Mouse (Mus musculus): ENCODE results near the gene Kif5c. TPM values are rescaled to one million over a fixed set of nuclear protein-coding genes. Genes with fewer than 3 reads are reported as not detected.

Gene Kif5c
- total and polyA plus RNA-seq, 2 experiments from 2014 or later: 151 to 262 TPM

DNA sequence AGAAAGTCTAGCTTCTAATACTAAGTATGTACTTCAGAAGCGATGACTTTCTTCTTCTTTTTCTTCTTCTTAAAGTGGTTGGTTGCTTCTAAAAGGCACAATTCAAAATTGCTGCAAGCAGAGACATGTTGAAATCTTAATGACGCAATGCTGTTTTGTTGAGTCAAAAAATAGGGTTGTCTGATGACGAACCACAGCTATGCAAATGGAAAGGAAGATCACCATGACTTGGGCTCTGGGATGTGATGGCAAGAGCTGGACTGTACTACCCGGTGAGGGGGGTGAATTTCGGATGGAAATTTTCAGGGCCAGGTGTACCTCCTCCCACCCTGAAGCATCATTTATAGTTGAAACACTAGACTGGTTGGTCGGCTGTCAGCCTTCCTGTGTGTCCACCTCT is 190.4 kb downstream of the Kif5c start:
- Histone ChIP-seq H3K4me1 (ENCODE audit: insufficient read depth, low read length) (no peaks in the 10 kb centered on the region), H3K36me3 (ENCODE audit: insufficient read depth, low read length) (no peaks in the 10 kb centered on the region), H3K27me3 (ENCODE audit: insufficient read depth, low read length) (no peaks in the 10 kb centered on the region; the same call in 1 of the 2 replicates), H3K27ac (no peak overlapping the region), H3K4me2 (ENCODE audit: low read depth, low read length) (no peak overlapping the region), H3K9me3 (ENCODE audit: low read length) (no peaks in the 10 kb centered on the region), H3K4me3 (ENCODE audit: low read length) (no peak overlapping the region), H3K9ac (replicated peaks; ENCODE audit: low read length) (no peak overlapping the region)
- no peak for TF ChIP-seq CTCF (IDR thresholded peaks at IDR 0.05; ENCODE audit: low read depth)
- ATAC-seq (no peak), DNase-seq (ENCODE audit: low spot score) (no peak)
- 89% methylated on average over 6 of the region's 6 CpGs for WGBS

GRCm38 (mm10) chr2:49811420-49811819 is 192.3 kb downstream of the Kif5c start:
- no peak for ATAC-seq
- 30% methylated on average over 11 of the region's 11 CpGs for WGBS
- no peak for TF ChIP-seq CTCF (IDR thresholded peaks at IDR 0.05; ENCODE audit: low read depth)
- no peaks in the 10 kb centered on the region for H3K36me3 ChIP-seq (ENCODE audit: insufficient read depth, low read length)
- no peak overlapping the region for H3K9ac ChIP-seq (replicated peaks; ENCODE audit: low read length)
- no peak for DNase-seq (ENCODE audit: low spot score)
- no peaks in the 10 kb centered on the region for H3K9me3 ChIP-seq (ENCODE audit: low read length)
- H3K4me1 ChIP-seq (ENCODE audit: insufficient read depth, low read length): no peaks in the 10 kb centered on the region
- H3K4me2 ChIP-seq (ENCODE audit: low read depth, low read length): no peak overlapping the region
- H3K27ac ChIP-seq: no peak overlapping the region
- no peak overlapping the region for H3K4me3 ChIP-seq (ENCODE audit: low read length)
- no peaks in the 10 kb centered on the region; the same call in 1 of the 2 replicates for H3K27me3 ChIP-seq (ENCODE audit: insufficient read depth, low read length)

DNA sequence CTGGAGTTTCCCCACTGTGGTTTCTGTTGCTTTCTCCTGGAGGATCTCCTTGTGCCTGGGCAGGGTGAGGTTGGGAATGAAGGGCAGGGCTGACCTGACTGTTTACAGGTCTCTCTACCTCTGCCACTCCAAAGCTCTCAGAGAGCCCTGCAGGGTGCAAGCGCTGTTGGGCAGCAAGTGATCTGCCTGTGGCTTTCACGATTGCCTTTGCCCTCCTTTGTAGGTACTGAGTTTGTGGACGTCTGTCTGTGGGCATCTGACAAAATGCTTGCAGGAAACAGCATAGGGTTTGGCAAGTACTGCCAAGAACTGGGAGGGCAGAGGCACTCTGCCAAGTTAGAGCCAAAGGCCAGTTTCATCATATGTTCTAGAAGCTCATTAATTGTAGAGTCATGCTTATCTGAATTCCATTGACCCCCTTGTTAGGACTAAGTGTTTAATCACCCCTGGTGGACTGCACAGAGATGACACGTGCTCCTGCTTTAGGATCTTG is 192.8 kb downstream of the Kif5c start:
- Histone ChIP-seq H3K4me2 (ENCODE audit: low read depth, low read length) (no peak overlapping the region), H3K9ac (replicated peaks; ENCODE audit: low read length) (no peak overlapping the region), H3K4me3 (ENCODE audit: low read length) (no peak overlapping the region), H3K36me3 (ENCODE audit: insufficient read depth, low read length) (no peaks in the 10 kb centered on the region), H3K27ac (no peak overlapping the region), H3K4me1 (ENCODE audit: insufficient read depth, low read length) (no peaks in the 10 kb centered on the region), H3K27me3 (ENCODE audit: insufficient read depth, low read length) (no peaks in the 10 kb centered on the region; the same call in 1 of the 2 replicates), H3K9me3 (ENCODE audit: low read length) (no peaks in the 10 kb centered on the region)
- ATAC-seq (peak; percentile 45; the same call in 1 of the 2 replicates), DNase-seq (ENCODE audit: low spot score) (peak; percentile 69)
- TF ChIP-seq CTCF (IDR thresholded peaks at IDR 0.05; ENCODE audit: low read depth): peak; percentile 32; the same call in 1 of the 2 replicates
- 34% methylated on average over 4 of the region's 4 CpGs for WGBS

GRCm38 (mm10) chr2:49813151-49813550 is 194.1 kb downstream of the Kif5c start:
- ATAC-seq (no peak), DNase-seq (ENCODE audit: low spot score) (no peak)
- Histone ChIP-seq H3K9me3 (ENCODE audit: low read length) (no peaks in the 10 kb centered on the region), H3K4me3 (ENCODE audit: low read length) (no peak overlapping the region), H3K27me3 (ENCODE audit: insufficient read depth, low read length) (no peaks in the 10 kb centered on the region; the same call in 1 of the 2 replicates), H3K27ac (no peak overlapping the region), H3K36me3 (ENCODE audit: insufficient read depth, low read length) (no peaks in the 10 kb centered on the region), H3K4me1 (ENCODE audit: insufficient read depth, low read length) (no peaks in the 10 kb centered on the region), H3K9ac (replicated peaks; ENCODE audit: low read length) (no peak overlapping the region), H3K4me2 (ENCODE audit: low read depth, low read length) (no peak overlapping the region)
- WGBS: 82% methylated on average over 4 of the region's 4 CpGs
- TF ChIP-seq CTCF (IDR thresholded peaks at IDR 0.05; ENCODE audit: low read depth): no peak

DNA sequence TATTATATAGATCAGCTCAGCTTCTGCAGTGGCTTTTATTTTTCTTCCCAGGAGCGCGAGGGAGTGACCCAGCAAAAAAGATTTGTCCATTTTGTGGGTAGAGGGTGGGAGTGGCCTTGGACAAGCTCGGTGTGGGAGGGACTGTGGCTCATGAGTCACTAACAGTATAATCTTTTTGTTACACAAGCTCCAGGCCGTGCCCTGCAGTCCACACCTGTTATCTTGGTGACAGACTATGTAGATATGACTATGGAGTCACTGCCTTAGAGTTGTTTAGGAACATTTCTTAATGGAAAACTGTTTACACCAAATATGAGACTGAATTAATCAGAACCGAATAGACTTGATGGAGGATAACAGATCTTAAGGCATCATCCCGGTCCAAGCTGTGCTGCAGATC is 194.9 kb downstream of the Kif5c start:
- Histone ChIP-seq H3K9ac (replicated peaks; ENCODE audit: low read length) (no peak overlapping the region), H3K4me1 (ENCODE audit: insufficient read depth, low read length) (no peaks in the 10 kb centered on the region), H3K4me3 (ENCODE audit: low read length) (no peak overlapping the region), H3K4me2 (ENCODE audit: low read depth, low read length) (no peak overlapping the region), H3K27ac (no peak overlapping the region), H3K36me3 (ENCODE audit: insufficient read depth, low read length) (no peaks in the 10 kb centered on the region), H3K9me3 (ENCODE audit: low read length) (no peaks in the 10 kb centered on the region), H3K27me3 (ENCODE audit: insufficient read depth, low read length) (no peaks in the 10 kb centered on the region; the same call in 1 of the 2 replicates)
- TF ChIP-seq CTCF (IDR thresholded peaks at IDR 0.05; ENCODE audit: low read depth): no peak
- ATAC-seq (no peak), DNase-seq (ENCODE audit: low spot score) (no peak)
- 85% methylated on average over 6 of the region's 6 CpGs for WGBS

- ATAC-seq (no peak), DNase-seq (ENCODE audit: low spot score) (no peak)
- no peaks in the 10 kb centered on the region for H3K9me3 ChIP-seq (ENCODE audit: low read length)
- no peaks in the 10 kb centered on the region; the same call in 1 of the 2 replicates for H3K27me3 ChIP-seq (ENCODE audit: insufficient read depth, low read length)
- no peak overlapping the region for H3K4me3 ChIP-seq (ENCODE audit: low read length)
- H3K4me2 ChIP-seq (ENCODE audit: low read depth, low read length): no peak overlapping the region
- no peak overlapping the region for H3K27ac ChIP-seq
- H3K4me1 ChIP-seq (ENCODE audit: insufficient read depth, low read length): no peaks in the 10 kb centered on the region
- no peak overlapping the region for H3K9ac ChIP-seq (replicated peaks; ENCODE audit: low read length)
- WGBS: 83% methylated on average over 3 of the region's 3 CpGs
- TF ChIP-seq CTCF (IDR thresholded peaks at IDR 0.05; ENCODE audit: low read depth): no peak
- no peaks in the 10 kb centered on the region for H3K36me3 ChIP-seq (ENCODE audit: insufficient read depth, low read length)
Measured at GRCm38 (mm10) chr2:49815696-49816320, 196.7 kb downstream of the Kif5c start.

DNA sequence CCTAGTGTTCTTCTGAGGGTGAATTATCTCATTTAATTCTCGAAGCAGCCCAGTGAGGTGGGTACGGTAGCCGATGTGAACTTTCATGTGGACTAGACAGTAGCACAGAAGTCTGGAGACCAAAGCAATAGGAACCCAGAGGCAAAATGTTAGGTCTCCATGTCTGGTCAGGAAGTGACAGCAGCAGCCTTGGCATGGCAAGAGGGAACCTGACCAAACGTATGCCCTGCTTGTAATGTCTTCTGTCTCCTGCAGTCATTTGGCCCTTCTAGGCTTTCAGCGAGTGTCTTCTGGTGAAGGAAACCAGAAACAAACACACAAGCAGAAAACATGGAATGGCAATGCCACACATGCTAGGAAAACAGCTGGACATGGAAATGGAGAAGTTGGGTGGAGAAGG is 197.5 kb downstream of the Kif5c start:
- ATAC-seq: no peak

More for the DNA sequence above, 197.5 kb downstream of the Kif5c start:
- H3K9ac ChIP-seq (replicated peaks; ENCODE audit: low read length): no peak overlapping the region
- no peak overlapping the region for H3K4me3 ChIP-seq (ENCODE audit: low read length)
- no peak for TF ChIP-seq CTCF (IDR thresholded peaks at IDR 0.05; ENCODE audit: low read depth)
- WGBS: 94% methylated on average over 5 of the region's 5 CpGs
- no peaks in the 10 kb centered on the region for H3K4me1 ChIP-seq (ENCODE audit: insufficient read depth, low read length)
- no peak overlapping the region for H3K4me2 ChIP-seq (ENCODE audit: low read depth, low read length)
- no peaks in the 10 kb centered on the region; the same call in 1 of the 2 replicates for H3K27me3 ChIP-seq (ENCODE audit: insufficient read depth, low read length)
- H3K36me3 ChIP-seq (ENCODE audit: insufficient read depth, low read length): no peaks in the 10 kb centered on the region
- no peaks in the 10 kb centered on the region for H3K9me3 ChIP-seq (ENCODE audit: low read length)
- no peak overlapping the region for H3K27ac ChIP-seq
- no peak for DNase-seq (ENCODE audit: low spot score)

Data from hindbrain, postnatal 0 days (tissue).